In genomic region chr6:39398342-39398741, GRCm38 (mm10) we compare ENCODE assay signal across 28 mouse cellular contexts. TPM values are rescaled to one million over a fixed set of nuclear protein-coding genes. Genes with fewer than 3 reads are reported as not detected.
"Had no signal": no experiment of that assay in that cellular context is flagged by ENCODE, and none has a peak within 500 bp of the region (broad histone marks: within the 10 kb centered on the region; RNA-seq: fewer than 3 reads in every experiment).

No protein-coding gene starts in this region.

- H3K9ac ChIP-seq: heart, embryonic 12.5 days; hindbrain, embryonic 12.5 days; hindbrain, embryonic 14.5 days; intestine, embryonic 15.5 days; limb, embryonic 12.5 days; liver, embryonic 13.5 days; liver, embryonic 15.5 days had no signal

- H3K27ac ChIP-seq: gastrocnemius, adult 2 months; heart, embryonic 10.5 days; hindbrain, embryonic 10.5 days; hindbrain, embryonic 12.5 days; hindbrain, embryonic 14.5 days; intestine, embryonic 15.5 days; limb, embryonic 10.5 days; limb, embryonic 12.5 days; liver, embryonic 13.5 days; liver, embryonic 15.5 days had no signal

- H3K36me3 ChIP-seq: intestine, embryonic 15.5 days had no signal

- H3K4me1 ChIP-seq: heart, embryonic 10.5 days; heart, embryonic 12.5 days; hindbrain, embryonic 10.5 days; hindbrain, embryonic 12.5 days; intestine, embryonic 15.5 days; limb, embryonic 10.5 days; limb, embryonic 12.5 days; liver, embryonic 13.5 days; liver, embryonic 15.5 days had no signal

- H3K4me3 ChIP-seq: gastrocnemius, adult 2 months; heart, embryonic 10.5 days; heart, embryonic 12.5 days; hindbrain, embryonic 10.5 days; hindbrain, embryonic 12.5 days; intestine, embryonic 15.5 days; limb, embryonic 10.5 days; limb, embryonic 12.5 days; liver, embryonic 13.5 days; liver, embryonic 15.5 days had no signal

- DNase-seq: gastrocnemius, adult 2 months; gastrocnemius, postnatal 10 days; gastrocnemius, postnatal 25 days; heart, adult 18-20 months; heart, postnatal 10 days; heart, postnatal 4 days; kidney, adult 18-20 months; kidney, adult 8-10 months; kidney, postnatal 10 days; kidney, postnatal 25 days; layer of hippocampus, adult 9-11 months; layer of hippocampus, postnatal 36 days; liver; liver, embryonic 13.5 days had no signal

- H3K27me3 ChIP-seq: heart, embryonic 12.5 days; hindbrain, embryonic 12.5 days; intestine, embryonic 15.5 days; limb, embryonic 12.5 days; liver, embryonic 13.5 days; liver, embryonic 15.5 days had no signal

- H3K9me3 ChIP-seq: heart, embryonic 10.5 days; heart, embryonic 12.5 days; hindbrain, embryonic 10.5 days; hindbrain, embryonic 12.5 days; intestine, embryonic 15.5 days; limb, embryonic 10.5 days; limb, embryonic 12.5 days; liver, embryonic 13.5 days; liver, embryonic 15.5 days had no signal

RNA-seq across cellular contexts. Expression of gene Rab19, which starts 17.4 kb away (rescaled TPM):
- total RNA-seq: layer of hippocampus, adult 18-20 months; layer of hippocampus, adult 8-10 months; layer of hippocampus, postnatal 36 days; left cerebral cortex, adult 18-20 months; left cerebral cortex, postnatal 14 days; left cerebral cortex, postnatal 36 days had no signal
